In genomic region chr6:52102699-52103098, GRCm38 (mm10) we compare ENCODE assay signal across 13 mouse cellular contexts. TPM values are rescaled to one million over a fixed set of nuclear protein-coding genes. Genes with fewer than 3 reads are reported as not detected.
DNase-seq lines count a peak whose midpoint lies in the region; ATAC-seq and TF ChIP-seq lines count a peak whose summit lies in the region.
"Had no signal": no experiment of that assay in that cellular context is flagged by ENCODE, and none has a peak within 500 bp of the region (broad histone marks: within the 10 kb centered on the region; RNA-seq: fewer than 3 reads in every experiment).

No protein-coding gene starts in this region.

- H3K36me3 ChIP-seq in hindbrain, embryonic 11.5 days (ENCODE audit: control insufficient read depth, insufficient read depth, low read length): no peaks in the 10 kb centered on the region
- no peaks in the 10 kb centered on the region for H3K36me3 ChIP-seq in hindbrain, embryonic 12.5 days
- peaks cover 4% of the 10 kb centered on the region for H3K36me3 ChIP-seq in ES-Bruce4 (ENCODE audit: control insufficient read depth, insufficient read depth, low read length, poor library complexity, severe bottlenecking)
- no peaks in the 10 kb centered on the region for H3K36me3 ChIP-seq in liver, postnatal 0 days (replicated peaks; ENCODE audit: insufficient read depth, low read length)
- H3K36me3 ChIP-seq: embryonic facial prominence, embryonic 15.5 days; neural tube, embryonic 12.5 days had no signal

- peaks cover 4% of the 10 kb centered on the region; the same call in 1 of the 2 replicates for H3K4me1 ChIP-seq in hindbrain, embryonic 11.5 days (replicated peaks; ENCODE audit: control insufficient read depth, insufficient read depth, low read length)
- no peaks in the 10 kb centered on the region for H3K4me1 ChIP-seq in hindbrain, embryonic 12.5 days
- peaks cover 2% of the 10 kb centered on the region for H3K4me1 ChIP-seq in ES-Bruce4 (ENCODE audit: control insufficient read depth, insufficient read depth, low read length)
- no peaks in the 10 kb centered on the region for H3K4me1 ChIP-seq in liver, postnatal 0 days (ENCODE audit: insufficient read depth)
- H3K4me1 ChIP-seq: embryonic facial prominence, embryonic 15.5 days had no signal

- no peak for TF ChIP-seq CTCF in ES-Bruce4 (IDR thresholded peaks at IDR 0.05; ENCODE audit: low read depth, low read length)
- no peak for TF ChIP-seq CTCF in liver, postnatal 0 days (IDR thresholded peaks at IDR 0.05; ENCODE audit: low read depth)

- peak; percentile 24 for TF ChIP-seq POLR2A in ES-Bruce4 (IDR thresholded peaks at IDR 0.05; ENCODE audit: insufficient read depth, low read length)

- H3K27ac ChIP-seq in hindbrain, embryonic 11.5 days (ENCODE audit: low read depth, low read length): no peak overlapping the region
- H3K27ac ChIP-seq in hindbrain, embryonic 12.5 days: no peak overlapping the region
- peak overlapping the region; percentile 90 for H3K27ac ChIP-seq in ES-Bruce4 (ENCODE audit: insufficient read depth, low read length)
- H3K27ac ChIP-seq in liver, postnatal 0 days (ENCODE audit: low read depth): no peak overlapping the region
- H3K27ac ChIP-seq: embryonic facial prominence, embryonic 15.5 days; liver, embryonic 14.5 days; neural tube, embryonic 12.5 days had no signal

- no peak overlapping the region for H3K9ac ChIP-seq in hindbrain, embryonic 11.5 days (ENCODE audit: low read depth, low read length)
- H3K9ac ChIP-seq in hindbrain, embryonic 12.5 days: no peak overlapping the region
- peak overlapping the region; percentile 76 for H3K9ac ChIP-seq in ES-Bruce4 (ENCODE audit: low read depth, poor library complexity, severe bottlenecking)
- no peak overlapping the region for H3K9ac ChIP-seq in liver, postnatal 0 days (replicated peaks)
- H3K9ac ChIP-seq: embryonic facial prominence, embryonic 15.5 days; liver, embryonic 14.5 days; neural tube, embryonic 12.5 days had no signal

- no peaks in the 10 kb centered on the region for H3K27me3 ChIP-seq in hindbrain, embryonic 11.5 days (ENCODE audit: control insufficient read depth, insufficient read depth, low read length)
- H3K27me3 ChIP-seq in hindbrain, embryonic 12.5 days: no peaks in the 10 kb centered on the region
- H3K27me3 ChIP-seq in ES-Bruce4 (ENCODE audit: control insufficient read depth, insufficient read depth, low read length, poor library complexity, severe bottlenecking): no peaks in the 10 kb centered on the region
- H3K27me3 ChIP-seq in liver, postnatal 0 days (ENCODE audit: insufficient read depth, low read length): no peaks in the 10 kb centered on the region
- H3K27me3 ChIP-seq: neural tube, embryonic 12.5 days had no signal

- WGBS in hindbrain, embryonic 11.5 days: 35% methylated on average over 8 of the region's 8 CpGs
- WGBS in hindbrain, embryonic 12.5 days: 22% methylated on average over 8 of the region's 8 CpGs
- WGBS in liver, postnatal 0 days (ENCODE audit: insufficient replicate concordance): 57% methylated on average over 8 of the region's 8 CpGs

- no peak for ATAC-seq in hindbrain, embryonic 11.5 days (ENCODE audit: low FRiP score)
- no peak for ATAC-seq in hindbrain, embryonic 12.5 days (ENCODE audit: low FRiP score)
- no peak for ATAC-seq in liver, postnatal 0 days

- TF ChIP-seq EP300 in ES-Bruce4 (IDR thresholded peaks at IDR 0.05; ENCODE audit: insufficient read depth, low read depth, low read length): peak; percentile 49; the same call in 1 of the 2 replicates
- TF ChIP-seq EP300 in liver, postnatal 0 days (IDR thresholded peaks at IDR 0.05; ENCODE audit: low read depth): no peak

- no peaks in the 10 kb centered on the region for H3K9me3 ChIP-seq in hindbrain, embryonic 11.5 days (ENCODE audit: control insufficient read depth, low read length)
- H3K9me3 ChIP-seq in hindbrain, embryonic 12.5 days (replicated peaks): no peaks in the 10 kb centered on the region
- peaks cover 2% of the 10 kb centered on the region; the same call in 1 of the 2 replicates for H3K9me3 ChIP-seq in ES-Bruce4 (replicated peaks; ENCODE audit: control insufficient read depth, insufficient read depth, low read length, poor library complexity, severe bottlenecking)
- H3K9me3 ChIP-seq in liver, postnatal 0 days (ENCODE audit: low read length): no peaks in the 10 kb centered on the region
- H3K9me3 ChIP-seq: embryonic facial prominence, embryonic 15.5 days; neural tube, embryonic 12.5 days had no signal

- no peak overlapping the region for H3K4me2 ChIP-seq in hindbrain, embryonic 11.5 days (replicated peaks; ENCODE audit: low read depth, low read length)
- H3K4me2 ChIP-seq in hindbrain, embryonic 12.5 days (replicated peaks): no peak overlapping the region
- no peak overlapping the region for H3K4me2 ChIP-seq in liver, postnatal 0 days (ENCODE audit: low read depth, low read length)
- H3K4me2 ChIP-seq: embryonic facial prominence, embryonic 15.5 days had no signal

- peak; percentile 42 for DNase-seq in hindbrain, embryonic 11.5 days (ENCODE audit: low spot score)
- DNase-seq in R1 (ENCODE audit: low read depth, low spot score): peak; percentile 96
- peak; percentile 13 for DNase-seq in lung, postnatal 14 days
- DNase-seq in layer of hippocampus, postnatal 36 days: no peak
- no peak for DNase-seq in adrenal gland, postnatal 4 days (ENCODE audit: low spot score in 2 of 2)
- no peak for DNase-seq in liver, postnatal 0 days
- DNase-seq: spleen, adult 18-20 months had no signal

- no peak overlapping the region for H3K4me3 ChIP-seq in hindbrain, embryonic 11.5 days (ENCODE audit: low read depth, low read length)
- no peak overlapping the region for H3K4me3 ChIP-seq in hindbrain, embryonic 12.5 days
- peak overlapping the region; percentile 68 for H3K4me3 ChIP-seq in ES-Bruce4 (ENCODE audit: low read depth, low read length)
- no peak overlapping the region for H3K4me3 ChIP-seq in liver, postnatal 0 days (ENCODE audit: low read depth, low read length)
- H3K4me3 ChIP-seq: embryonic facial prominence, embryonic 15.5 days; neural tube, embryonic 12.5 days had no signal

RNA-seq across cellular contexts. Expression of gene Hoxa1, which starts 55.4 kb away (rescaled TPM):
- 4.0 and 4.1 TPM in 2 replicates for polyA plus RNA-seq in hindbrain, embryonic 11.5 days (2014; fragmentation: Nextera tagmentation; extraction: Ambion mirVana)
- 2.1 and 3.2 TPM in 2 replicates for polyA plus RNA-seq in hindbrain, embryonic 12.5 days (2016; fragmentation: Nextera tagmentation; extraction: Ambion mirVana)
- polyA plus RNA-seq in ES-Bruce4 (2011; ENCODE audit: insufficient read depth, insufficient read length, low read depth, missing spikeins): 2.7 and 2.9 TPM in 2 replicates
- not detected for total RNA-seq in layer of hippocampus, postnatal 36 days (2021)
- total RNA-seq in adrenal gland, postnatal 4 days (2021): 1 to 10 TPM; 1.2 to 1.4 TPM
- polyA plus RNA-seq in liver, postnatal 0 days (2015; fragmentation: Nextera tagmentation; extraction: Ambion mirVana): 0.11 and 0.16 TPM in 2 replicates
- total RNA-seq: left cerebral cortex, adult 18-20 months had no signal

Comparison
In these comparisons a context has a peak if more than half of its experiments do, and no peak if none do; other contexts are left out.
1. DNase-seq: peak in hindbrain, embryonic 11.5 days (single experiment), R1 (single experiment) and lung, postnatal 14 days (single experiment); none in layer of hippocampus, postnatal 36 days (0 of 2), adrenal gland, postnatal 4 days (0 of 2) and liver, postnatal 0 days (single experiment).